Mouse (Mus musculus) MEL (cell line): ENCODE data around the gene Ankrd52. TPM values are rescaled to one million over a fixed set of nuclear protein-coding genes. Genes with fewer than 3 reads are reported as not detected.

Experiments
- DNase-seq: peaks from one replicate; pipeline ENCODE4 v3.0.0; 2011; ENCODE audit warnings: low read depth, low spot score
- H3K27ac ChIP-seq: 2 replicates; pipeline ENCODE4 v1.5.1; 2012; ENCODE audit warnings: low read depth, mild to moderate bottlenecking, control low read depth, low read length, moderate library complexity; ENCODE audit not compliant: control insufficient read depth
- H3K27me3 ChIP-seq, 2 experiments: fragments of 150-350 bp in 1 of 2; sonication (generic) in 1 of 2; 2 replicates each; pipeline ENCODE4 v1.6.1; 2012; ENCODE audit warnings: low read length in 2 of 2, mild to moderate bottlenecking in 2 of 2, improper control_type of control experiment in 1 of 2, moderate library complexity in 1 of 2; ENCODE audit not compliant: insufficient read depth in 2 of 2, control insufficient read depth in 1 of 2
- H3K36me3 ChIP-seq, 2 experiments: 2 replicates each; pipeline ENCODE4 v1.6.1; 2012 to 2014; ENCODE audit warnings: low read length in 2 of 2, improper control_type of control experiment in 1 of 2, inconsistent platforms in 1 of 2, mild to moderate bottlenecking in 1 of 2; ENCODE audit not compliant: insufficient read depth in 2 of 2, control insufficient read depth in 1 of 2
- H3K4me1 ChIP-seq, 2 experiments: fragments of 150-350 bp in 1 of 2; sonication (generic) in 1 of 2; 2 replicates each; pipeline ENCODE4 v1.6.1; 2012; ENCODE audit warnings: low read length in 2 of 2, improper control_type of control experiment in 1 of 2, mild to moderate bottlenecking in 1 of 2; ENCODE audit not compliant: insufficient read depth in 2 of 2, control insufficient read depth in 1 of 2
- H3K4me3 ChIP-seq, 2 experiments: fragments of 150-350 bp in 1 of 2; sonication (generic) in 1 of 2; 2 replicates each; pipeline ENCODE4 v1.5.1; 2012; ENCODE audit warnings: low read depth in 2 of 2, low read length in 2 of 2, mild to moderate bottlenecking in 2 of 2, moderate library complexity in 2 of 2, control low read depth in 1 of 2, improper control_type of control experiment in 1 of 2; ENCODE audit not compliant: control insufficient read depth in 1 of 2, insufficient read depth in 1 of 2
- H3K79me2 ChIP-seq: 2 replicates; pipeline ENCODE4 v1.6.1; 2012; ENCODE audit warnings: mild to moderate bottlenecking, low read length, moderate library complexity; ENCODE audit not compliant: control insufficient read depth, poor library complexity, insufficient read depth
- H3K9ac ChIP-seq: 2 replicates; pipeline ENCODE4 v1.6.1; 2012; ENCODE audit warnings: low read depth, mild to moderate bottlenecking, control low read depth, low read length, moderate library complexity; ENCODE audit not compliant: control insufficient read depth, poor library complexity, severe bottlenecking
- H3K9me3 ChIP-seq: fragments of 150-350 bp; sonication (generic); replicated peaks from 2 replicates; pipeline ENCODE4 v1.6.1; 2012; ENCODE audit warnings: mild to moderate bottlenecking, low read length, improper control_type of control experiment, moderate library complexity; ENCODE audit not compliant: insufficient read depth
- BHLHE40 ChIP-seq: IDR thresholded peaks from 2 replicates; pipeline ENCODE4 v1.6.1; 2012; ENCODE audit warnings: low read depth, mild to moderate bottlenecking, inconsistent platforms, low read length, improper control_type of control experiment, borderline replicate concordance
- CHD1 ChIP-seq: IDR thresholded peaks from 2 replicates; pipeline ENCODE4 v1.6.1; 2012; ENCODE audit warnings: low read depth, mild to moderate bottlenecking, inconsistent platforms, low read length, improper control_type of control experiment
- CHD2 ChIP-seq: IDR thresholded peaks from 2 replicates; pipeline ENCODE4 v1.6.1; 2011; ENCODE audit warnings: low read length, improper control_type of control experiment
- CTCF ChIP-seq, 3 experiments: IDR thresholded peaks in 2 of 3; conservative IDR thresholded peaks in 1 of 3; 2 replicates each; pipeline ENCODE4 v1.5.1; 2011 to 2012; ENCODE audit warnings: low read length in 3 of 3, low read depth in 2 of 3, mild to moderate bottlenecking in 2 of 3, improper control_type of control experiment in 1 of 3, inconsistent platforms in 1 of 3, mixed read lengths in 1 of 3, moderate library complexity in 1 of 3; ENCODE audit not compliant: control insufficient read depth in 1 of 3, insufficient read depth in 1 of 3, poor library complexity in 1 of 3, severe bottlenecking in 1 of 3
- E2F4 ChIP-seq: IDR thresholded peaks from 2 replicates; pipeline ENCODE4 v1.6.1; 2011; ENCODE audit warnings: low read depth, low read length, improper control_type of control experiment, borderline replicate concordance
- ELF1 ChIP-seq: IDR thresholded peaks from 2 replicates; pipeline ENCODE4 v1.6.1; 2014; ENCODE audit warnings: low read depth, mild to moderate bottlenecking, inconsistent platforms, low read length, improper control_type of control experiment, moderate library complexity
- EP300 ChIP-seq, 2 experiments: IDR thresholded peaks; 2 replicates each; pipeline ENCODE4 v1.6.1; 2011; ENCODE audit warnings: improper control_type of control experiment in 2 of 2, low read length in 2 of 2, low read depth in 1 of 2, mild to moderate bottlenecking in 1 of 2
- ETS1 ChIP-seq: IDR thresholded peaks from 2 replicates; pipeline ENCODE4 v1.6.1; 2012; ENCODE audit warnings: low read depth, mild to moderate bottlenecking, inconsistent platforms, low read length, improper control_type of control experiment, moderate library complexity
- GABPA ChIP-seq: IDR thresholded peaks from 2 replicates; pipeline ENCODE4 v1.6.1; 2012; ENCODE audit warnings: low read depth, mild to moderate bottlenecking, inconsistent platforms, low read length, improper control_type of control experiment, moderate library complexity
- GATA1 ChIP-seq: IDR thresholded peaks from 2 replicates; pipeline ENCODE4 v1.6.1; 2011; ENCODE audit warnings: low read depth, low read length, improper control_type of control experiment
- HCFC1 ChIP-seq: IDR thresholded peaks from 2 replicates; pipeline ENCODE4 v1.6.1; 2012; ENCODE audit warnings: low read depth, mild to moderate bottlenecking, inconsistent platforms, low read length, improper control_type of control experiment, moderate library complexity
- JUND ChIP-seq: IDR thresholded peaks from 2 replicates; pipeline ENCODE4 v1.6.1; 2011; ENCODE audit warnings: low read depth, mild to moderate bottlenecking, improper control_type of control experiment, low read length
- KAT2A ChIP-seq: conservative IDR thresholded peaks from 2 replicates; pipeline ENCODE4 v1.6.1; 2012; ENCODE audit warnings: low read depth, low read length, improper control_type of control experiment, inconsistent platforms
- MAFK ChIP-seq: IDR thresholded peaks from 2 replicates; pipeline ENCODE4 v1.6.1; 2011; ENCODE audit warnings: low read depth, mild to moderate bottlenecking, low read length, improper control_type of control experiment, borderline replicate concordance
- MAX ChIP-seq: IDR thresholded peaks from 2 replicates; pipeline ENCODE4 v1.6.1; 2011; ENCODE audit warnings: low read length, improper control_type of control experiment
- MAZ ChIP-seq: IDR thresholded peaks from 2 replicates; pipeline ENCODE4 v1.6.1; 2012; ENCODE audit warnings: low read depth, mild to moderate bottlenecking, inconsistent platforms, low read length, improper control_type of control experiment
- MEF2A ChIP-seq: IDR thresholded peaks from 2 replicates; pipeline ENCODE4 v1.6.1; 2014; ENCODE audit warnings: low read depth, mild to moderate bottlenecking, inconsistent platforms, low read length, improper control_type of control experiment; ENCODE audit not compliant: poor library complexity, insufficient replicate concordance, severe bottlenecking; ENCODE audit errors: extremely low read depth
- MXI1 ChIP-seq: IDR thresholded peaks from 2 replicates; pipeline ENCODE4 v1.6.1; 2011; ENCODE audit warnings: mild to moderate bottlenecking, low read depth, low read length, improper control_type of control experiment
- MYB ChIP-seq: IDR thresholded peaks from 2 replicates; pipeline ENCODE4 v1.6.1; 2011; ENCODE audit warnings: mild to moderate bottlenecking, low read depth, low read length, improper control_type of control experiment
- MYC ChIP-seq: IDR thresholded peaks from 2 replicates; pipeline ENCODE4 v1.6.1; 2011; ENCODE audit warnings: low read depth, mild to moderate bottlenecking, low read length, improper control_type of control experiment, moderate library complexity
- NELFE ChIP-seq: IDR thresholded peaks from 2 replicates; pipeline ENCODE4 v1.6.1; 2011; ENCODE audit warnings: low read depth, low read length, improper control_type of control experiment
- NRF1 ChIP-seq: IDR thresholded peaks from 2 replicates; pipeline ENCODE4 v1.6.1; 2014; ENCODE audit warnings: low read depth, mild to moderate bottlenecking, inconsistent platforms, low read length, improper control_type of control experiment, moderate library complexity; ENCODE audit not compliant: poor library complexity, insufficient read depth, severe bottlenecking
- POLR2A ChIP-seq, 2 experiments: IDR thresholded peaks; 2 replicates each; pipeline ENCODE4 v1.6.1; 2011 to 2012; ENCODE audit warnings: low read length in 2 of 2, mild to moderate bottlenecking in 2 of 2, control low read depth in 1 of 2, improper control_type of control experiment in 1 of 2, low read depth in 1 of 2, moderate library complexity in 1 of 2; ENCODE audit not compliant: control insufficient read depth in 1 of 2, insufficient read depth in 1 of 2, poor library complexity in 1 of 2
- POLR2AphosphoS2 ChIP-seq: IDR thresholded peaks from 2 replicates; pipeline ENCODE4 v1.6.1; 2011; ENCODE audit warnings: low read length, improper control_type of control experiment
- POLR2AphosphoS5 ChIP-seq: IDR thresholded peaks from 2 replicates; pipeline ENCODE4 v1.6.1; 2012; ENCODE audit warnings: low read depth, borderline replicate concordance, mild to moderate bottlenecking, inconsistent platforms, low read length, moderate library complexity, mixed read lengths
- RAD21 ChIP-seq: IDR thresholded peaks from 2 replicates; pipeline ENCODE4 v1.6.1; 2011; ENCODE audit warnings: mild to moderate bottlenecking, low read depth, low read length, improper control_type of control experiment
- RCOR1 ChIP-seq: IDR thresholded peaks from 2 replicates; pipeline ENCODE4 v1.6.1; 2012; ENCODE audit warnings: low read depth, mild to moderate bottlenecking, inconsistent platforms, low read length, improper control_type of control experiment
- SIN3A ChIP-seq: IDR thresholded peaks from 2 replicates; pipeline ENCODE4 v1.6.1; 2012; ENCODE audit warnings: low read length, improper control_type of control experiment, inconsistent platforms
- SMC3 ChIP-seq: IDR thresholded peaks from 2 replicates; pipeline ENCODE4 v1.6.1; 2011; ENCODE audit warnings: low read depth, low read length, improper control_type of control experiment
- TBP ChIP-seq: IDR thresholded peaks from 2 replicates; pipeline ENCODE4 v1.8.0; 2011; ENCODE audit warnings: low read depth, low read length, improper control_type of control experiment
- TCF12 ChIP-seq: IDR thresholded peaks from 2 replicates; pipeline ENCODE4 v1.6.1; 2014; ENCODE audit warnings: low read depth, mild to moderate bottlenecking, inconsistent platforms, low read length, improper control_type of control experiment, moderate library complexity
- UBTF ChIP-seq: IDR thresholded peaks from 2 replicates; pipeline ENCODE4 v1.6.1; 2012; ENCODE audit warnings: low read depth, mild to moderate bottlenecking, inconsistent platforms, low read length, improper control_type of control experiment, moderate library complexity, borderline replicate concordance; ENCODE audit not compliant: insufficient read depth
- USF1 ChIP-seq: IDR thresholded peaks from 2 replicates; pipeline ENCODE4 v1.6.1; 2014; ENCODE audit warnings: low read depth, mild to moderate bottlenecking, inconsistent platforms, low read length, improper control_type of control experiment, moderate library complexity
- USF2 ChIP-seq, 2 experiments: IDR thresholded peaks; 2 replicates each; pipeline ENCODE4 v1.6.1; 2011 to 2012; ENCODE audit warnings: improper control_type of control experiment in 2 of 2, low read length in 2 of 2, borderline replicate concordance in 1 of 2, inconsistent platforms in 1 of 2, low read depth in 1 of 2, mild to moderate bottlenecking in 1 of 2; ENCODE audit not compliant: insufficient read depth in 1 of 2
- ZC3H11A ChIP-seq: IDR thresholded peaks from 2 replicates; pipeline ENCODE4 v1.6.1; 2012; ENCODE audit warnings: low read depth, mild to moderate bottlenecking, inconsistent platforms, low read length, improper control_type of control experiment
- ZKSCAN1 ChIP-seq: IDR thresholded peaks from 2 replicates; pipeline ENCODE4 v1.6.1; 2012; ENCODE audit warnings: low read depth, mild to moderate bottlenecking, inconsistent platforms, low read length, improper control_type of control experiment, moderate library complexity
- ZMIZ1 ChIP-seq: IDR thresholded peaks from 2 replicates; pipeline ENCODE4 v1.6.1; 2012; ENCODE audit warnings: low read depth, mild to moderate bottlenecking, inconsistent platforms, low read length, improper control_type of control experiment, moderate library complexity
- ZNF384 ChIP-seq: IDR thresholded peaks from 2 replicates; pipeline ENCODE4 v1.6.1; 2012; ENCODE audit warnings: low read depth, mild to moderate bottlenecking, inconsistent platforms, low read length, improper control_type of control experiment
- polyA plus RNA-seq, 2 experiments: library from polyadenylated mRNA; stranded (reverse) in 1 of 2; unstranded in 1 of 2; fragments of >175 nt in 1 of 2; fragments of >200 nt in 1 of 2; gene quantifications; 2 replicates each; pipeline versions ENCODE4 v1.2.1 to v1.2.4; 2012; ENCODE audit warnings: low replicate concordance in 2 of 2, low read depth in 1 of 2; ENCODE audit not compliant: insufficient read length in 2 of 2, insufficient read depth in 1 of 2, missing spikeins in 1 of 2
- total RNA-seq: library from RNA; depleted of rRNA; stranded (reverse); fragments of 300-350 nt; gene quantifications from 2 replicates; pipeline ENCODE4 v1.2.3, GENCODE M21; 2012

Ankrd52 gene
- total and polyA plus RNA-seq, 3 experiments, result 9.5 to 39.9 TPM; not detected in 1

- Histone ChIP-seq H3K27me3 (no peaks in the 10 kb centered on the region), H3K9ac (no peak overlapping the region), H3K9me3 (no peaks in the 10 kb centered on the region), H3K27ac (peak overlapping the region; percentile 55), H3K79me2 (peaks cover 60% of the 10 kb centered on the region), H3K4me3 (no peak overlapping the region), H3K4me1 (peaks cover 34 to 43% of the 10 kb centered on the region in 2 experiments), H3K36me3 (peaks cover 8 to 66% of the 10 kb centered on the region in 2 experiments)
- peak; percentile 79 for DNase-seq
- no peak for TF ChIP-seq MXI1
- TF ChIP-seq USF2 (IDR thresholded peaks at IDR 0.05; ENCODE audit: borderline replicate concordance in 1 of 2, insufficient read depth in 1 of 2, low read depth in 1 of 2, low read length in 2 of 2), result no peak
- TF ChIP-seq ETS1, result no peak
- TF ChIP-seq ELF1, result no peak
- no peak for TF ChIP-seq USF1
- TF ChIP-seq CHD2, result no peak
- no peak for TF ChIP-seq TBP
- no peak for TF ChIP-seq CHD1
- TF ChIP-seq RCOR1, result no peak
- TF ChIP-seq CTCF (IDR thresholded peaks at IDR 0.05 in 2 of 3, conservative IDR thresholded peaks at IDR 0.05 in 1 of 3; ENCODE audit: control insufficient read depth in 1 of 3, insufficient read depth in 1 of 3, low read depth in 2 of 3, low read length in 3 of 3, poor library complexity in 1 of 3, severe bottlenecking in 1 of 3), result peak; percentile 41 to 60 (median 44)
- TF ChIP-seq MAX, result no peak
- no peak for TF ChIP-seq NELFE
- no peak for TF ChIP-seq ZMIZ1
- TF ChIP-seq JUND, result no peak
- TF ChIP-seq GABPA, result no peak
- TF ChIP-seq MAZ, result no peak
- TF ChIP-seq NRF1, result no peak
- TF ChIP-seq HCFC1, result no peak
- no peak for TF ChIP-seq MAFK
- TF ChIP-seq ZNF384, result peak; percentile 66; the same call in 1 of the 2 replicates
- TF ChIP-seq POLR2A (IDR thresholded peaks at IDR 0.05; ENCODE audit: control insufficient read depth in 1 of 2, insufficient read depth in 1 of 2, low read depth in 1 of 2, low read length in 2 of 2, poor library complexity in 1 of 2), result no peak
- TF ChIP-seq EP300 (IDR thresholded peaks at IDR 0.05; ENCODE audit: low read depth in 1 of 2, low read length in 2 of 2), result peak; percentile 6 to 23; a peak in 1 of 4 replicates
- no peak; the same call in 1 of the 2 replicates for TF ChIP-seq RAD21
- no peak for TF ChIP-seq MEF2A
- no peak for TF ChIP-seq TCF12
- TF ChIP-seq E2F4, result no peak
- no peak for TF ChIP-seq UBTF
- TF ChIP-seq MYB, result no peak
- TF ChIP-seq SIN3A, result 0 out of 2 replicates have a peak, but pooled peaks have one; percentile 55
- no peak for TF ChIP-seq POLR2AphosphoS5
- no peak for TF ChIP-seq ZC3H11A
- peak; percentile 44 for TF ChIP-seq SMC3
- TF ChIP-seq GATA1, result peak; percentile 61; the same call in 1 of the 2 replicates
- no peak for TF ChIP-seq ZKSCAN1
- no peak for TF ChIP-seq BHLHE40
- no peak for TF ChIP-seq POLR2AphosphoS2
- no peak for TF ChIP-seq KAT2A
- TF ChIP-seq MYC, result no peak
These were observed 36.7 kb upstream of the Ankrd52 start for GRCm38 (mm10) chr10:128340257-128340656.
